Mouse (Mus musculus) heart, adult 2 months (tissue): ENCODE measurements around the gene Fam32a.

Source experiments
- CTCF ChIP-seq: fragments of 200-600 bp; IDR thresholded peaks from 2 replicates; pipeline ENCODE4 v1.8.1; 2022; ENCODE audit warnings: antibody characterized with exemption, mild to moderate bottlenecking, moderate library complexity
- EP300 ChIP-seq: fragments of 200-500 bp; IDR thresholded peaks from 2 replicates; pipeline ENCODE4 v1.6.1; 2011; ENCODE audit warnings: low read depth, low read length, control low read depth; ENCODE audit not compliant: insufficient read depth
- POLR2A ChIP-seq: fragments of 200-500 bp; IDR thresholded peaks from 2 replicates; pipeline ENCODE4 v1.6.1; 2011; ENCODE audit warnings: mild to moderate bottlenecking, low read depth, low read length, control low read depth; ENCODE audit not compliant: insufficient read depth

DNA sequence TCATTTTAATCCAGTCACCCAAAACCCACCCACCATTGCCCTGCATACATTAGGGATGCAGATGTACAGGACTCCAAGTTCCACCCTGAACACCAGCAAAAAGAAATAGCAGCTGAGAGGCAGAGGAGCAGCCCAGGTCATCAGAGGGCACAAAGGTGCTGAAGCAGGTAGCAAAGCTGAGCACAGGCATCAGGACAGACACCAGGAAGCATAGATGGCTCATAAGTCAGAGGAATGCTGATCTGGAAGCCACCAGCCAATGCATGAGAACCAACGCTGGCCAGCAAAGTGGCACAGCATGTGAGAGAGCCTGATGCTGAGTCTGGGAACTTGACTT, 38.3 kb downstream of the Fam32a start:
- TF ChIP-seq POLR2A (no peak), EP300 (no peak), CTCF (no peak)
